Mouse (Mus musculus): Measurements from ENCODE around the gene Ireb2. TPM values are rescaled to one million over a fixed set of nuclear protein-coding genes. Genes with fewer than 3 reads are reported as not detected.
"Not testable (repeated sequence)": the region's sequence is repeated elsewhere in the genome, so short reads cannot be mapped to it uniquely, and the experiment has no call there.

Gene Ireb2
- polyA plus RNA-seq, 1 experiment from 2014 or later: 51.2 TPM

- H3K4me1 ChIP-seq: no peaks in the 10 kb centered on the region
- no peak overlapping the region for H3K9ac ChIP-seq (replicated peaks)
- WGBS: 78% methylated on average over 3 of the region's 3 CpGs
These were observed 18.9 kb upstream of the Ireb2 start for GRCm38 (mm10) chr9:54844556-54845176.

GRCm38 (mm10) chr9:54848203-54848602 lies 15.4 kb upstream of the Ireb2 start:
- Histone ChIP-seq H3K4me2 (replicated peaks) (no peak overlapping the region), H3K9me3 (no peaks in the 10 kb centered on the region)
- ATAC-seq (replicated peaks): no peak

More at GRCm38 (mm10) chr9:54844556-54845176, 18.9 kb upstream of the Ireb2 start:
- Histone ChIP-seq H3K4me2 (replicated peaks) (no peak overlapping the region), H3K4me3 (no peak overlapping the region), H3K27me3 (no peaks in the 10 kb centered on the region), H3K9me3 (no peaks in the 10 kb centered on the region), H3K27ac (replicated peaks) (no peak overlapping the region), H3K36me3 (no peaks in the 10 kb centered on the region)
- ATAC-seq (replicated peaks): no peak

GRCm38 (mm10) chr9:54853036-54853435 lies 10.6 kb upstream of the Ireb2 start:
- WGBS: 66% methylated on average over 6 of the region's 6 CpGs
- H3K9me3 ChIP-seq; ATAC-seq (replicated peaks): not testable (repeated sequence)

More at GRCm38 (mm10) chr9:54848203-54848602, 15.4 kb upstream of the Ireb2 start:
- H3K27ac ChIP-seq (replicated peaks): no peak overlapping the region
- no peaks in the 10 kb centered on the region for H3K4me1 ChIP-seq
- no peak overlapping the region for H3K4me3 ChIP-seq
- no peaks in the 10 kb centered on the region for H3K27me3 ChIP-seq
- no peaks in the 10 kb centered on the region for H3K36me3 ChIP-seq
- no peak overlapping the region for H3K9ac ChIP-seq (replicated peaks)

DNA sequence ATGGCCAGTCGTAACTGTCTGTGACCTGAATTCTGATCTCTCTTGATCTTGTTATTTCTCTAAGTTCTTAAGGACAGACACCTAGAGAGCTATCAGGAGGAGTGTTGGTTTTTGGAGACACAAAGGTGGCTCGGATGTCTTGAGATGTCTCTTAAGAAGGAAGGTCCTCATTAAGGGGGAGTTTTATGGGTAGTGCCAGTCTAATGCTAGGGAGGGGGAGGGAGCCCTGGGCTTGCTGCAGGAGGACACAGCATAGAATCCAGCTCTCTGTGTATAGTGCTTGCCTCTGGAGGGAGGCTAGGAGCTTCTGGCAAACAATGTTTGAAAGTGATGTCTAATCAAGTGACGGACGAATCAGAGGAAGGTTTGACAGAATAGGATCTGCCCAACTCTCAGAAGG lies 10.0 kb upstream of the Ireb2 start:
- Histone ChIP-seq H3K27me3 (no peaks in the 10 kb centered on the region), H3K4me2 (replicated peaks) (no peak overlapping the region), H3K4me1 (no peaks in the 10 kb centered on the region), H3K4me3 (no peak overlapping the region), H3K27ac (replicated peaks) (no peak overlapping the region), H3K9me3 (no peaks in the 10 kb centered on the region), H3K9ac (replicated peaks) (no peak overlapping the region), H3K36me3 (no peaks in the 10 kb centered on the region)
- no peak for ATAC-seq (replicated peaks)
- WGBS: 75% methylated on average over 4 of the region's 4 CpGs

More at GRCm38 (mm10) chr9:54853036-54853435, 10.6 kb upstream of the Ireb2 start:
- H3K4me2 ChIP-seq (replicated peaks); H3K36me3 ChIP-seq; H3K4me3 ChIP-seq; H3K4me1 ChIP-seq; H3K27me3 ChIP-seq; H3K9ac ChIP-seq (replicated peaks); H3K27ac ChIP-seq (replicated peaks): not testable (repeated sequence)

- Histone ChIP-seq H3K36me3 (no peaks in the 10 kb centered on the region), H3K4me1 (no peaks in the 10 kb centered on the region), H3K4me2 (replicated peaks) (no peak overlapping the region), H3K27me3 (no peaks in the 10 kb centered on the region), H3K27ac (replicated peaks) (no peak overlapping the region), H3K4me3 (no peak overlapping the region), H3K9ac (replicated peaks) (no peak overlapping the region), H3K9me3 (no peaks in the 10 kb centered on the region)
- no peak for ATAC-seq (replicated peaks)
- 26% methylated on average over 6 of the region's 6 CpGs for WGBS
These were observed 8.0 kb upstream of the Ireb2 start for GRCm38 (mm10) chr9:54855638-54856037.

DNA sequence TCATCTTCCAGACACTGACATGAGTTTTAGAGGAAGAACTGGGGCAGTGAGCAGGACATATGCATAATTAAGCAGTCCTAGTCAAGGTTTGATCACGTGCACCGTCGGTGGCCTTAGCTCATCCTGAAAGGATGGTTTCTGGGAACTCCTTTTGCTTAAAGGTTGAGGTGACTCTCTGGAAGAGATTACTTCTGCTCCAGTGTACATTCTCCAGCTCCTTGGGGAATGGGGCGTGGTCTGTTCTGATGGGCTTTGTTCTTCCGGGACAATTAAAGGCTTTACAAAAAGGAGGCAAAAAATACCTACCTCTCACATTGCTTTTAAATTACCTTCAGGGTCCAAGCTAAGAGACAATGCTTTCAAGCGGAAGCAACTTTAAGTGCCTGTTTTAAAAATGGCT lies 7.5 kb upstream of the Ireb2 start:
- Histone ChIP-seq H3K27ac (replicated peaks) (no peak overlapping the region), H3K9me3 (no peaks in the 10 kb centered on the region), H3K36me3 (no peaks in the 10 kb centered on the region), H3K9ac (replicated peaks) (no peak overlapping the region), H3K4me1 (no peaks in the 10 kb centered on the region), H3K27me3 (no peaks in the 10 kb centered on the region), H3K4me3 (no peak overlapping the region), H3K4me2 (replicated peaks) (no peak overlapping the region)
- WGBS: 49% methylated on average over 6 of the region's 6 CpGs
- no peak for ATAC-seq (replicated peaks)

GRCm38 (mm10) chr9:54857474-54857873 lies 6.1 kb upstream of the Ireb2 start:
- WGBS: 43% methylated on average over 3 of the region's 3 CpGs
- H3K36me3 ChIP-seq: no peaks in the 10 kb centered on the region
- no peak for ATAC-seq (replicated peaks)
- H3K27ac ChIP-seq (replicated peaks): no peak overlapping the region
- H3K9me3 ChIP-seq: no peaks in the 10 kb centered on the region
- H3K4me2 ChIP-seq (replicated peaks): no peak overlapping the region
- H3K9ac ChIP-seq (replicated peaks): no peak overlapping the region
- H3K27me3 ChIP-seq: no peaks in the 10 kb centered on the region
- H3K4me1 ChIP-seq: no peaks in the 10 kb centered on the region
- no peak overlapping the region for H3K4me3 ChIP-seq

DNA sequence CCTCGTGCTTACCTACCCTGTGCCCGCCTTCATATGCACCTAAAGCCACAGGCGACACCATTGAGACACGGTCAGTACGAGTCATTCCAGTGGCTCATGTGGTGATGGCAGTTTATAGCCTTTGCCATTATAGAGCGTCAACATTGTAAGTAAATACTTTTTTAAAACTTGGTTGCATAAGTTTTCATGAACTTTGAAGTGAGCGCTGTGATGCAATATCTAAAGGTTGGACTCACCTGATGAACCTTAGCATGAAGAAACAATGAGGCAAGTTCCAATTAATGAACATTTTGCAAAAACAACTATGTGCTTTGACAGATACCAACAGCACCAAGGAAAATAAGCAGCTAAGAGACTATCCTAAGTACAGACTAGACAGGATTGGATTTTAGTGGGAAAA lies 3.1 kb upstream of the Ireb2 start:
- WGBS: 90% methylated on average over 7 of the region's 7 CpGs
- H3K4me1 ChIP-seq: peaks cover 16% of the 10 kb centered on the region
- no peak overlapping the region for H3K27ac ChIP-seq (replicated peaks)
- H3K27me3 ChIP-seq: no peaks in the 10 kb centered on the region
- H3K9me3 ChIP-seq: no peaks in the 10 kb centered on the region
- H3K4me3 ChIP-seq: no peak overlapping the region
- H3K4me2 ChIP-seq (replicated peaks): no peak overlapping the region
- no peak for ATAC-seq (replicated peaks)
- peaks cover 4% of the 10 kb centered on the region for H3K36me3 ChIP-seq
- no peak overlapping the region for H3K9ac ChIP-seq (replicated peaks)

DNA sequence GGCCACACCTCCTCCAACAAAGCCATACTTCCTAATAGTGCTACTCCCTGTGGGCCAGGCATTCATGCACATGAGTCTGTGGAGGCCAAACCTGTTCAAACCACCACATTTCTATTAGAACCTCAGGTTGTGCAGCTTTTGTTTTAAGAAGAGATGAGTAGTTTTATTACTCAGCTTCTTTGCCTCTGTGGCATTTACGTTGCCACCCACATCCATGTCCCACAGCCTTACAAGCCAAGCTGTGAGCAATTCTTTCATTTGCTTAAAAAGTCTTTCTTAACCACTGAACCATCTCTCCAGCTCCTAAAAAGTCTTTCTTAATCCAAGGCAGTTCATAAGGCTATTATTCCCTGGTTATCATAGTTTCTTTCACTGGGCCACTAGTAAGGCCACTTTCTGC lies 15.2 kb downstream of the Ireb2 start:
- Histone ChIP-seq H3K27me3 (no peaks in the 10 kb centered on the region), H3K4me2 (replicated peaks) (no peak overlapping the region), H3K4me1 (no peaks in the 10 kb centered on the region), H3K4me3 (no peak overlapping the region), H3K9ac (replicated peaks) (no peak overlapping the region), H3K27ac (replicated peaks) (no peak overlapping the region), H3K36me3 (peaks cover 26% of the 10 kb centered on the region), H3K9me3 (no peaks in the 10 kb centered on the region)
- ATAC-seq (replicated peaks): no peak
- 95% methylated on average over 1 of the region's 1 CpGs for WGBS

GRCm38 (mm10) chr9:54892111-54892510 lies 28.5 kb downstream of the Ireb2 start:
- Histone ChIP-seq H3K4me3 (no peak overlapping the region), H3K36me3 (peaks cover 64% of the 10 kb centered on the region), H3K9me3 (no peaks in the 10 kb centered on the region), H3K4me1 (no peaks in the 10 kb centered on the region), H3K9ac (replicated peaks) (no peak overlapping the region), H3K27me3 (no peaks in the 10 kb centered on the region), H3K4me2 (replicated peaks) (no peak overlapping the region), H3K27ac (replicated peaks) (no peak overlapping the region)
- no peak for ATAC-seq (replicated peaks)
- 87% methylated on average over 4 of the region's 4 CpGs for WGBS

GRCm38 (mm10) chr9:54897097-54897496 lies 33.5 kb downstream of the Ireb2 start:
- Histone ChIP-seq H3K27me3 (no peaks in the 10 kb centered on the region), H3K9ac (replicated peaks) (no peak overlapping the region), H3K27ac (replicated peaks) (no peak overlapping the region), H3K36me3 (peaks cover 71% of the 10 kb centered on the region), H3K4me2 (replicated peaks) (no peak overlapping the region), H3K4me3 (no peak overlapping the region), H3K4me1 (no peaks in the 10 kb centered on the region), H3K9me3 (no peaks in the 10 kb centered on the region)
- 92% methylated on average over 3 of the region's 3 CpGs for WGBS
- no peak for ATAC-seq (replicated peaks)

DNA sequence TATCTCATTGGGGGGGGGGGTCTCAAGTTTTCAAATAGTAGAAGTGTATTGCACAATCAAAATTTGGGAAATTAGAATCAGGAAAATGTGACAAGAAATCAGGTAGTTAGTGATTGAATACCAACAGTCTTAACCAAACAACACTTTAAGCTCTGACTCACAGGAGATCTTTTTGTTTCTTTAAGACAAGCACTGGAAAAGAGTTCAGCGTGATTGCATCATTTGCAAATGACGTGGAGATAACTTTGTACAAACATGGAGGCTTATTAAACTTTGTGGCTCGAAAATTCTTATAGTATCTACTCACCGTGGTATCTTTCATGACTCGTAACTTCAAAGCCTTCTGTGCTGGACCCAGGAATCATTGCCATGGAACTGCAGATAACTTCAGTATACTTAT lies 45.9 kb downstream of the Ireb2 start:
- Histone ChIP-seq H3K27ac (replicated peaks) (no peak overlapping the region), H3K9me3 (no peaks in the 10 kb centered on the region), H3K4me3 (no peak overlapping the region), H3K9ac (replicated peaks) (no peak overlapping the region), H3K36me3 (peaks cover 65% of the 10 kb centered on the region), H3K4me2 (replicated peaks) (no peak overlapping the region), H3K4me1 (no peaks in the 10 kb centered on the region), H3K27me3 (no peaks in the 10 kb centered on the region)
- ATAC-seq (replicated peaks): no peak
- 94% methylated on average over 5 of the region's 5 CpGs for WGBS

DNA sequence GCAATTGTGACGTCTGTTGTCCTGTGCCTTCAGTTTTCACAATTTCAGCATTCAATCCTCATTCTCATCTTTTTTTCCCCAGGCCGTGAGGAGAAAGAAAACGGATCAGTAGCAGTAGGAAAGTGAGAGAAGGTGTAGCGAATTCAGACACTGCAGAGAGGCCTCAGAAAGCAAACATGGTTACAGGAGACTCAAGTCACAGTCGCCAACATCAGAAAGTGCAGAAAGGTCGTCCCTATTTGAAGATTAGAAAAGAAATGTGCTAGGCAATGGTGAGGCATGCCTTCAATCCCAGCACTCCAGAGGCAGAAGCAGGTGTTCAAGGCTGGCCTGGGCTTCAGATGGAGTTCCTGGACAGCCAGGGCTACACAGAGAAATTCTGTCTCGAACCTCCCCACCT lies 52.0 kb downstream of the Ireb2 start:
- H3K4me1 ChIP-seq: peaks cover 8% of the 10 kb centered on the region
- 72% methylated on average over 7 of the region's 7 CpGs for WGBS
- no peak overlapping the region for H3K9ac ChIP-seq (replicated peaks)
- no peak overlapping the region for H3K4me2 ChIP-seq (replicated peaks)
- H3K27me3 ChIP-seq: no peaks in the 10 kb centered on the region
- H3K4me3 ChIP-seq: no peak overlapping the region
- no peaks in the 10 kb centered on the region for H3K9me3 ChIP-seq
- no peak for ATAC-seq (replicated peaks)
- H3K36me3 ChIP-seq: peaks cover 14% of the 10 kb centered on the region; the same call in 1 of the 2 replicates
- H3K27ac ChIP-seq (replicated peaks): no peak overlapping the region

Measured in forebrain, embryonic 15.5 days (tissue).